Mouse (Mus musculus) cerebellum, postnatal 14 days (tissue): ENCODE measurements at regions not wholly inside any gene's neighbourhood (a gene's known extent, or its start where the extent isn't known, plus 50 kb on each side); places are given as distances from the start of the nearest gene placed in this dataset.

Experiments used
- DNase-seq, 2 experiments: peaks; one replicate each; pipeline ENCODE4 v3.0.0; 2021; ENCODE audit warnings: mixed read lengths in 2 of 2

- no peak for DNase-seq
Measured at GRCm38 (mm10) chr3:62985033-62985432, 256.3 kb upstream of the Mme start.

- DNase-seq, result no peak
Measured at GRCm38 (mm10) chr3:62976906-62977305, 264.4 kb upstream of the Mme start.

GRCm38 (mm10) chr3:62963244-62963643 is 278.1 kb upstream of the Mme start:
- DNase-seq, result no peak

- DNase-seq, result no peak
Measured at GRCm38 (mm10) chr3:62962608-62963007, 278.7 kb upstream of the Mme start.

GRCm38 (mm10) chr3:62945356-62945755 is 296.0 kb upstream of the Mme start:
- no peak for DNase-seq

- DNase-seq, result no peak
Measured at GRCm38 (mm10) chr3:62938601-62939000, 302.7 kb upstream of the Mme start.

GRCm38 (mm10) chr3:62924441-62924840 is 316.9 kb upstream of the Mme start:
- peak; percentile 3 to 7 for DNase-seq

- no peak for DNase-seq
Measured at GRCm38 (mm10) chr3:62916899-62917298, 312.0 kb upstream of the Gpr149 start.

GRCm38 (mm10) chr3:62885104-62885503 is 280.2 kb upstream of the Gpr149 start:
- DNase-seq, result no peak

- no peak for DNase-seq
Measured at GRCm38 (mm10) chr3:62882310-62883073, 277.6 kb upstream of the Gpr149 start.

- peak; percentile 36 to 59 for DNase-seq
Measured at GRCm38 (mm10) chr3:62860731-62861130, 255.8 kb upstream of the Gpr149 start.

- no peak for DNase-seq
Measured at GRCm38 (mm10) chr3:62835695-62836476, 230.9 kb upstream of the Gpr149 start.

GRCm38 (mm10) chr3:62823892-62824291 is 219.0 kb upstream of the Gpr149 start:
- DNase-seq, result no peak

- DNase-seq, result no peak
Measured at GRCm38 (mm10) chr3:62801044-62801443, 196.1 kb upstream of the Gpr149 start.

- no peak for DNase-seq
Measured at GRCm38 (mm10) chr3:62786233-62786632, 181.3 kb upstream of the Gpr149 start.
